Mouse (Mus musculus) stomach, embryonic 15.5 days (tissue): ENCODE measurements at regions not wholly inside any gene's neighbourhood (a gene's known extent, or its start where the extent isn't known, plus 50 kb on each side); places are given as distances from the start of the nearest gene placed in this dataset.

Experiments used
- ATAC-seq: fragments of 200-750 bp; cut with Nextera tagmentation; 2 replicates; pipeline ENCODE4 v1.8.0; 2017; ENCODE audit warnings: low read depth, moderate number of reproducible peaks, moderate TSS enrichment; ENCODE audit not compliant: insufficient read depth, low FRiP score
- H3K27ac ChIP-seq: fragments of 300-500 bp; sonication (generic); 2 replicates; pipeline ENCODE4 v1.5.1; 2015; ENCODE audit warnings: mild to moderate bottlenecking, inconsistent platforms
- H3K27me3 ChIP-seq: fragments of 300-500 bp; sonication (generic); replicated peaks from 2 replicates; pipeline ENCODE4 v1.6.1; 2015; ENCODE audit warnings: inconsistent platforms
- H3K36me3 ChIP-seq: fragments of 300-500 bp; sonication (generic); 2 replicates; pipeline ENCODE4 v1.6.1; 2015; ENCODE audit warnings: inconsistent platforms
- H3K4me1 ChIP-seq: fragments of 300-500 bp; sonication (generic); 2 replicates; pipeline ENCODE4 v1.6.1; 2015; ENCODE audit warnings: inconsistent platforms
- H3K4me2 ChIP-seq: fragments of 300-500 bp; sonication (generic); 2 replicates; pipeline ENCODE4 v1.6.1; 2015; ENCODE audit warnings: mild to moderate bottlenecking, inconsistent platforms
- H3K4me3 ChIP-seq: fragments of 300-500 bp; sonication (generic); replicated peaks from 2 replicates; pipeline ENCODE4 v1.5.1; 2015; ENCODE audit warnings: inconsistent platforms
- H3K9ac ChIP-seq: fragments of 300-500 bp; sonication (generic); 2 replicates; pipeline ENCODE4 v1.6.1; 2015; ENCODE audit warnings: inconsistent platforms
- H3K9me3 ChIP-seq: fragments of 300-500 bp; sonication (generic); 2 replicates; pipeline ENCODE4 v1.6.1; 2016; ENCODE audit warnings: inconsistent platforms
- WGBS: fragments of 180-500 bp; shearing (Covaris S2); methylation state at CpG from one replicate; pipeline ENCODE4 v1.1.7; 2015; 5-methylcytosine and 5-hydroxymethylcytosine counted together

DNA sequence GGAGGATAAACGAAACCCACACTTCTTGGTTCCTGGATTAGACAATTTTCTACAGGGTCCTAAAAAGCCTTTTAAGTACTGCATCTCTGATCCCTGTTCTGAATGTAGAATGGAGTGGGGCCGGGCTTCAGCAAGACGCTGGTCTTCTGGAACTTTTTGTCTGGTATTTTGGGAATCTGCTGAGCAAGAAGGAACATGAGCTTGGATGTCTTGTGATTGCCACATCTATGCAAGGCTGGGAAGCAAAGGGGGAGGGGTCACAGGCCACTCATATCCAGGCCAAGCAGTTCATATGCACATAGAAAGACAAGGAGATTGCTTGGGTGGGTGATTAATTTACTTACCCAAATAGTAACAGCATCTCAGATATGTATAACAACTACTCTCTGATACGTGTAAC lies 121.5 kb downstream of the Evx1 start:
- Histone ChIP-seq H3K4me3 (no peak overlapping the region), H3K4me1 (no peaks in the 10 kb centered on the region), H3K27me3 (no peaks in the 10 kb centered on the region), H3K36me3 (no peaks in the 10 kb centered on the region), H3K9me3 (no peaks in the 10 kb centered on the region), H3K9ac (no peak overlapping the region), H3K4me2 (no peak overlapping the region), H3K27ac (no peak overlapping the region)
- 76% methylated on average over 4 of the region's 4 CpGs for WGBS
- ATAC-seq, result no peak

DNA sequence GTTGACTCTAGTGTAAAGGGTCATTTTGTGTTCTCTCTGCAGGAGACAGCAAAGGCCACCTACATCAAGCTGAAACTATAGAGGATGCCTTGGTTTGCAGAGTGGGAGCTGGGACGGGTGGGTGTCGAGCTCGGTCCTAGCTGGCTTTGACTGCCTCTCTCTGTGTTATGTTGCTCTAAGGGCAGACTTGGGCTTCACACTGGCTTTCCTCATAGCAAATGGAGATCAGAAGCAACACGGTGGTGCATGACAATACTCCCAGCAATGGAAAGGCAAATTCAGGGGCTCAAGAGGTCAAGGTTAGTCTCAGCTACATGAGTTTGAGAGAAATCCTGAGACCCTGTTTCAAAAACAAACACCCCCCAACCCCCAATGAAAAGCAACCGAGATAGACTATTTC lies 122.1 kb downstream of the Evx1 start:
- H3K4me3 ChIP-seq, result no peak overlapping the region
- WGBS, result 81% methylated on average over 5 of the region's 5 CpGs
- H3K4me1 ChIP-seq, result no peaks in the 10 kb centered on the region
- no peaks in the 10 kb centered on the region for H3K27me3 ChIP-seq
- no peak overlapping the region for H3K27ac ChIP-seq
- no peak overlapping the region for H3K4me2 ChIP-seq
- no peak for ATAC-seq
- no peaks in the 10 kb centered on the region for H3K9me3 ChIP-seq
- no peak overlapping the region for H3K9ac ChIP-seq
- no peaks in the 10 kb centered on the region for H3K36me3 ChIP-seq

DNA sequence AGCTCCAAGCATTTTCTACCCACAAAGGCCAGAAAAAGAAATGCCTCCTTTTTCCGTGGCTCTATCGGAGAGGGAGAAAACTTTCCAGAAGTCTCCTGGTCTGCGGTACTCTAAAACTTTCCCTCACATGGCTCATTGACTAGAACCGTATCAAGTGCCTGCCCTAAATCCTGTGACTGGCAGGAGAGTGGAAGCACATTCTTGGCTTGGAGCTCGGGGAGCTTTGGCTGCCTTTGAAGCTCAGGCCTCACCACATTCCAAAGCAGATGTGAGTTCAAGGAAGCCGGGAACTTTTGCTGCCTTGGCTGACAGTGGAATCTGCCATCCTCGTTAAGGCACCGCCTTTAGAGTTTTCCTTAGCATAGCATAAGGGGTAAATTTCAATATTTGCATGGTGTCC lies 125.1 kb downstream of the Evx1 start:
- Histone ChIP-seq H3K4me3 (no peak overlapping the region), H3K4me2 (no peak overlapping the region), H3K27ac (no peak overlapping the region), H3K4me1 (peaks cover 4% of the 10 kb centered on the region; the same call in 1 of the 2 replicates), H3K9me3 (no peaks in the 10 kb centered on the region), H3K27me3 (no peaks in the 10 kb centered on the region), H3K9ac (no peak overlapping the region), H3K36me3 (no peaks in the 10 kb centered on the region)
- ATAC-seq, result no peak
- WGBS, result 46% methylated on average over 8 of the region's 8 CpGs

DNA sequence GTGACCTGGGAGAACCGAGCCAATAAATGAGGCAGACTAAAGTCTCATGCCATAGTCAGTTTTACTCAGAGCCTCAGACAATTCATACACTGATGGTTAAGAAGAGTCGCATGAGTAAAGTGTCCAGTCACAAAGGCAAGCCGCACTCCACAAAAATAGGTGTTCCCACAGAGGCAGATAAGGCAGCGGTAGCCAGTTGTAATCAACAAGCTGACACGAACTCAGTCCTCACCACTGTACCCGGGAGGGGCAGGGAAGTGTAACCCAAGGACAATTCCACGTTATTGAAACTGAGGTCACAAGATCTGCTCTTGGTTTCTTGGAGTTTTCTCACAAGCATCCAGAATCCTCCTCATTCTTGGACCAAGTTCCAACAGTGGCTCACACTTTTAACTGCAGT lies 125.9 kb downstream of the Evx1 start:
- H3K9ac ChIP-seq, result no peak overlapping the region
- no peak overlapping the region for H3K4me2 ChIP-seq
- H3K36me3 ChIP-seq, result no peaks in the 10 kb centered on the region
- H3K9me3 ChIP-seq, result no peaks in the 10 kb centered on the region
- no peak overlapping the region for H3K4me3 ChIP-seq
- 69% methylated on average over 7 of the region's 7 CpGs for WGBS
- H3K4me1 ChIP-seq, result peaks cover 8% of the 10 kb centered on the region; the same call in 1 of the 2 replicates
- no peaks in the 10 kb centered on the region for H3K27me3 ChIP-seq
- ATAC-seq, result no peak
- no peak overlapping the region for H3K27ac ChIP-seq

DNA sequence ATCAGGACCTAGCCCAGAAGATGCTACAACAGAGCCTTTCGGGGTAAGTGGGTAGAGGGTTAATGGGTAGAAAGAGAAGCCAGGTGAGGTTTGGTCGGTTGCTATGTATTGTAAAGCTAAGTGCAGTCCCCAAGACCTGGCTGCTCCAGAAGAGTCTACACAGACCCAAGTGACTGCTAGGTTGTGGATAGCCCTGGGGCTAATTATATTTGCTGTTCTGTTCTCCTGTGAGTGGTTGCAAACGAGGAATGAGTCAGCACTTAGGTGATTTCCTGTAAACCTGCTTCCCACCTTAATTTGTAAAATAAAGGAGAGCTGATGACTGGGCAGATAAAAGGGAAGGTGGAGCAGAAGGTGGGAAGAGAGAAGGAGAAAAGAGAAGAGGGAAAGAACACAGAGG lies 126.9 kb downstream of the Evx1 start:
- H3K9ac ChIP-seq, result no peak overlapping the region
- ATAC-seq, result no peak
- H3K27me3 ChIP-seq, result no peaks in the 10 kb centered on the region
- no peak overlapping the region for H3K4me3 ChIP-seq
- peaks cover 8% of the 10 kb centered on the region; the same call in 1 of the 2 replicates for H3K4me1 ChIP-seq
- H3K9me3 ChIP-seq, result no peaks in the 10 kb centered on the region
- H3K4me2 ChIP-seq, result no peak overlapping the region
- 68% methylated on average over 3 of the region's 3 CpGs for WGBS
- no peaks in the 10 kb centered on the region for H3K36me3 ChIP-seq
- H3K27ac ChIP-seq, result no peak overlapping the region

DNA sequence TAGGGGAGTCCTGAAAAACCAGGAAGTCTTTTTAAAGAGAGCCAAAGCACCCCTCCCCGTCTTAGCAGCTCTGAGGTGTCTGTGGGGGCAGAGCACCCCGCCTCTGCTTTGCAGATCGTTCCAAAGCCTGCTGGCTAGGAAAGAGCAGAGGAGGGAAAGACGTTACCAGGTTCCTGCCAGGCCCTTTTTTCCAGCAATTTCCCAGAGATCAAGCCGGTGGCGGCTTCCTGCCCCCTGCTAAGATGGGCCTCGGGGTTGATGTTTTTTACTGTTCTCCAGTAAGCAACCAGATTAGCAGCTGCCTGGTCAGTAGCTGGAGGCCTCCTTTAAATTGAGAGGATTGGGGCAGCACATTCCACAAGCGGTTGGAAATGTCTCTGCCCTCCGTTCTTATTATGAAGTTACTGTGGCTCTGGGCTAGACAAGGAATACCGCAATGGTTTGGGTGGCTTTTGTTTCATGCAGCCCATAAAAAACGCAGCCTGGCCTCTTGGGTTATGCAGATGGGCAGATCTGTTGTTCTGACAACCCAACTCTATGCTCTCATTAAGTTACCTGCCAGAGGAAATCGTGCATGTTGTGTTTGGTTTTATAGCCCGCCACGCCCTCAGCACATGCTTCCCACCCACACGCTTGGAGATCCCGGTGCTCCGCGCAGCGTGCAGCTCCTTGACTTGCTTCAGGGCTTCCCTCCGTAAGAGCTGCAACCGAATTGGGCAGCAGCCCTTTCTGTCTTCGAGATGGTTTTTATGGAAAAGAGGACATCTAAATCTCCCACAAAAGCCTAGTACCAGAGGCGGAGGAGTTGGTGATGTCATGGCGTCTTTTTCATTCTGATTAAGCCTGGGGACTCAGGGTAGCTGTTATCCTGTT lies 130.1 kb downstream of the Evx1 start:
- peak overlapping the region; percentile 6; the same call in 1 of the 2 replicates for H3K4me2 ChIP-seq
- no peaks in the 10 kb centered on the region for H3K9me3 ChIP-seq
- no peak overlapping the region for H3K27ac ChIP-seq
- WGBS, result 48% methylated on average over 24 of the region's 24 CpGs
- H3K27me3 ChIP-seq, result no peaks in the 10 kb centered on the region
- peaks cover 8% of the 10 kb centered on the region; the same call in 1 of the 2 replicates for H3K4me1 ChIP-seq
- H3K36me3 ChIP-seq, result no peaks in the 10 kb centered on the region
- H3K9ac ChIP-seq, result no peak overlapping the region
- H3K4me3 ChIP-seq, result no peak overlapping the region
- ATAC-seq, result no peak

DNA sequence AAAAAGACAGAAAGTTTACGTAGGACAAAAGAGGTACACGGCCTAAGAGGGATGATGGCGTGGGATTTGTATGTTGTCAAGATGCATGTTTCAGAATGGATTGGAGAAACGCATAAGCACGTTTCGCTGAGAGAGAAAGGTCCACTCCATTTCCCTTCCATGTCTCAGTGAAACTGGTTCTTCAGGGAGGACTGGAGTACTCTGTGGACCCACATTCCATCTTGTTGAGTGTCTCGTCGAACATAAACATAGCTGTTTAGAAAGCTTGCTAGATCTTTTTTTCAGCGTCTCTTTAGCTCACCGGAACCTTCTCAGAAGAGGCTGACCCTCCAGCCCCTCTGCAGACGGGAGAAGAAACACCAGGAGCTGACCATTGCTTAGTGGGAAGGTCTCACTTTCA lies 145.5 kb downstream of the Evx1 start:
- H3K27ac ChIP-seq, result no peak overlapping the region
- H3K36me3 ChIP-seq, result no peaks in the 10 kb centered on the region
- no peaks in the 10 kb centered on the region for H3K27me3 ChIP-seq
- no peak for ATAC-seq
- no peaks in the 10 kb centered on the region for H3K9me3 ChIP-seq
- no peaks in the 10 kb centered on the region for H3K4me1 ChIP-seq
- H3K4me2 ChIP-seq, result no peak overlapping the region
- H3K4me3 ChIP-seq, result no peak overlapping the region
- no peak overlapping the region for H3K9ac ChIP-seq
- WGBS, result 64% methylated on average over 11 of the region's 11 CpGs

DNA sequence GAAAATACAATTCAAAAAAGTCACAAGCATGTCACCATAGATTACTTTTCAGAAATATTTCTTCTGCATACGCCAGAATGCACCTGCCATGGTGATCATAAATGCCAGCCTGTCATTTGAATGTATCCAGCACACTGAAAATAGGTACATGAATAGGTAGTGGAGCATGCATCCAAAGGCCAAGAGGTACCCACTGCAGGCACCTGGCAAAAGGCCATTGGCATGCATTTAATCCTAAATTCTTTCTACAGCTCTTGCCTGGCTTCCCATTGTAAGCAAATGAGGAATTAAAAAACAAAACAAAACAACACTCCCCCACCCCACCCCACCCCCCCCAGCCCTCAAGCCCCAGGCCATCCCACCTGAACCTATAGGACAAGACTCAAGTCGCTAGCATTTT lies 147.9 kb downstream of the Evx1 start:
- H3K27ac ChIP-seq, result no peak overlapping the region
- H3K9me3 ChIP-seq, result no peaks in the 10 kb centered on the region
- no peak overlapping the region for H3K4me2 ChIP-seq
- no peaks in the 10 kb centered on the region for H3K36me3 ChIP-seq
- 84% methylated on average over 2 of the region's 2 CpGs for WGBS
- no peak overlapping the region for H3K9ac ChIP-seq
- H3K4me3 ChIP-seq, result no peak overlapping the region
- no peak for ATAC-seq
- no peaks in the 10 kb centered on the region for H3K4me1 ChIP-seq
- no peaks in the 10 kb centered on the region for H3K27me3 ChIP-seq

DNA sequence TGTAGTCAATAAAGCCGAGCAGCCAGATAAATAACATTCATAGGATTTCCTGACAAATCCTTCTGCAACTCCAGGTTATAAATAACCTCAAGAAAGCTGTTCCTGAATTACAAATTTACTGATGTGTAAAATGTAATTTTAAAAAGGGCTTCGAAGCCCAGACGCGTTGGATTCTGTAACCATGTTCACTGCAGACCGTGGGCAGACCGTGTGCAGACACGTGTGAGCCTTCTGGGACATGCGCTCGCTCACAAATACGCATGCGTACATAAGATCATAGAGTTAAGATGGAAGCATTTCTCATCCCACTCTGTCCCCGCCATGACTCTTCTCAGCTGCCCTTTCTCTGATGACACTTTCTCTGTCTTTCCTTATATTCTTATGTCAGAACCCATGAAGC lies 150.1 kb downstream of the Evx1 start:
- Histone ChIP-seq H3K27ac (no peak overlapping the region), H3K4me2 (no peak overlapping the region), H3K4me3 (no peak overlapping the region), H3K27me3 (no peaks in the 10 kb centered on the region), H3K9me3 (no peaks in the 10 kb centered on the region), H3K36me3 (no peaks in the 10 kb centered on the region), H3K4me1 (no peaks in the 10 kb centered on the region), H3K9ac (no peak overlapping the region)
- WGBS, result 85% methylated on average over 12 of the region's 12 CpGs
- no peak for ATAC-seq

DNA sequence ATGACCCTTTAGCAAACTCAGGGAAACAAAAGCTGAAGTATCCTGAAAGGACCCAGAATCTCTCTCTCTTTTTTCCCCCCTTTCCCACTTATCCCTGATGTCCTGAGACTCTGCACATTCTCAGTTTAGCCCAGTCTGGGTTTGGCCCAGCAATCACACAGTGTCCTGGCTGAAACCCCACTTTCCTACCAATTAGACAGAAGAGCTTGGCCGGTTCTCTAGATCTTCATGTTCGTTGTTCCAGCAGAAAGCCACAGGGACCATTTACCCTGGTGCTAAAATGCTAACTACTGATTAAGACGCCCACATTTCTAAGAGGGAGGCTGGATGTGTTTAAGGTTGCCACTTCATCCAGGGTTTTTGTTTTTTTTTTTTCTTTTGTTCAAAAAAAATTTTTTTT lies 151.3 kb downstream of the Evx1 start:
- Histone ChIP-seq H3K4me3 (no peak overlapping the region), H3K4me2 (no peak overlapping the region), H3K27me3 (no peaks in the 10 kb centered on the region), H3K4me1 (no peaks in the 10 kb centered on the region), H3K27ac (no peak overlapping the region), H3K36me3 (no peaks in the 10 kb centered on the region), H3K9me3 (no peaks in the 10 kb centered on the region), H3K9ac (no peak overlapping the region)
- WGBS, result 72% methylated on average over 3 of the region's 3 CpGs
- no peak for ATAC-seq

DNA sequence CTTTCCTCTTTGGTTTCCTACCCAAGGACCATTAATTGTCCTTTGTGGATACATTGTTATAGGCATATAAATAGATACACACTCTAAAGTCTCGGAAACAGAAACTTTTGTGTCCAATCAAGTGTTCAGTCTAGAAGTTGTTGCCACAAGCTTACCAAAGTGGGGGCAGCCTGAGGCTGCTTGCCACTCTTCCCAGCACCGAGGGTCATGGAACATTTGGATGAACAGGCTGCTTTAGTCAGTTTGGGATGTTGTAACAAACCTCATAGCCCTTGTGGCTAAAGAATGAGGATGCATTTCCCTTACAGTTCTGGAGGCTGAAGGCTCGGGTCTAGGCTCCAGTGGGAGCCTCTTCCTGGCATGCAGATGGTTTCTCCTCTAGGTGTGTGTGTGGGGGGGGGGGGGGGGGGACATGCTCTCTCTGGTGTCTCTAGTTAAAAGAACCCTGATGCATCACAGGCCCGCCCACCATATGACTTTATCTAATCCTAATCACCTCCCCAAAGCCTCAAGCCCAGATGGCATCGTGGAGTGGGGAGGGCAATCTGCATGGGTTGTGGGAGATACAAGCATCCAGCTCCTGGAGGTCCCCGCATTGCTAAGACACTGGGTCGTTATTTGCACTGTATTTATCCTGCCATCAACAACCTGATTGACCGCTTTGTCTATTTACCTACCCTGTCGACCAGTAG lies 152.7 kb downstream of the Evx1 start:
- no peak overlapping the region for H3K4me3 ChIP-seq
- H3K4me2 ChIP-seq, result no peak overlapping the region
- H3K9me3 ChIP-seq, result no peaks in the 10 kb centered on the region
- H3K27ac ChIP-seq, result no peak overlapping the region
- no peaks in the 10 kb centered on the region for H3K4me1 ChIP-seq
- no peaks in the 10 kb centered on the region for H3K27me3 ChIP-seq
- H3K36me3 ChIP-seq, result no peaks in the 10 kb centered on the region
- WGBS, result 69% methylated on average over 9 of the region's 9 CpGs
- ATAC-seq, result no peak
- H3K9ac ChIP-seq, result no peak overlapping the region

DNA sequence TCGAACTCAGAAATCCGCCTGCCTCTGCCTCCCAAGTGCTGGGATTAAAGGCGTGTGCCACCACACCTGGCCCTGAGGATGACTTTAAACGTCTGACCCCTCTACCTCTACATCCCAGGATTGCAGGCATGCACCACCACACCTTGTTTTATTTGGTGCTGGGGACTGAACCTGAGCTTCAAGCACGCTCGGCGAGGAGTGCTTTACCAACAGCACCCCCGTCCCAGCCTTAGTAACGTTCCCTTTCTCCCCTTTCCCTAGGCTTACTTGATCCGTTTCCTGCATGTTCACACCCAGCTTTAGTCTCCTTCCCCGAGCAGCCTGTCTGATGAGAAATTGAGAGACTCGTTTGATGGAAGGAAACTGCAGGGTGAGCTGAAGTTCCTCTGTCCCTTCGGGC lies 157.5 kb downstream of the Evx1 start:
- Histone ChIP-seq H3K4me3 (no peak overlapping the region), H3K27ac (no peak overlapping the region), H3K36me3 (no peaks in the 10 kb centered on the region), H3K27me3 (no peaks in the 10 kb centered on the region), H3K9me3 (no peaks in the 10 kb centered on the region), H3K4me2 (no peak overlapping the region), H3K9ac (no peak overlapping the region), H3K4me1 (0 out of 2 replicates have a peak, but pooled peaks cover 4% of the 10 kb centered on the region)
- 78% methylated on average over 13 of the region's 13 CpGs for WGBS
- ATAC-seq, result no peak
